Mouse (Mus musculus): ENCODE results near the gene Banp. TPM values are rescaled to one million over a fixed set of nuclear protein-coding genes. Genes with fewer than 3 reads are reported as not detected.
A peak's percentile ranks its signal among the peaks of the same experiment; 100 is the strongest.

Gene Banp
- total and polyA plus RNA-seq, 2 experiments from 2014 or later: 22.8 to 59.7 TPM

DNA sequence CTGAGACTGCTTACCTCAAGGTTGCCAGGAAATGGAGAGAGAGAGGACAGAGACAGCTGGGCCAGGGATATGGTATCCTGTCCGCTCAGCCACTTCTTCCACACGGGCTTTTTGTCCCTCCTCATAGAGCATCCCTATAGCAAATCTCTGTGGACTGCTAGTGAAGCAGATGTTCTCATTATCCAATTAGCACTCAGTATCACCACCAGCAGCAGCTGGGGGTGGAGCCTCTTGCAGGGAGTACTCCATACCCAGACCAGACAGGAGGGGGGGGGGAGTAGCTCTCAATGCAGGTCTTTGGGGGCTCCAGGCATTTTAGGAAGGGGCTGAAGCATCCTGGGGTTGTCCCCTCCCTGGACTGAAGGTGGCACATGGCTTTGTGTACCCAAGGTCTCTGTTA is 100.4 kb downstream of the Banp start:
- WGBS: 44% methylated on average over 2 of the region's 2 CpGs
- H3K4me2 ChIP-seq (ENCODE audit: low read depth, low read length): no peak overlapping the region
- H3K36me3 ChIP-seq (ENCODE audit: insufficient read depth, low read length): no peaks in the 10 kb centered on the region
- no peaks in the 10 kb centered on the region for H3K9me3 ChIP-seq (ENCODE audit: low read length)
- H3K4me1 ChIP-seq (ENCODE audit: insufficient read depth, low read length): no peaks in the 10 kb centered on the region
- H3K27me3 ChIP-seq (ENCODE audit: insufficient read depth, low read length): no peaks in the 10 kb centered on the region
- DNase-seq (ENCODE audit: low spot score) (no peak), ATAC-seq (peak; percentile 43; the same call in 1 of the 2 replicates)
- no peak overlapping the region for H3K9ac ChIP-seq (replicated peaks; ENCODE audit: low read length)
- no peak overlapping the region for H3K27ac ChIP-seq
- TF ChIP-seq CTCF (IDR thresholded peaks at IDR 0.05; ENCODE audit: low read depth): no peak
- no peak overlapping the region for H3K4me3 ChIP-seq (ENCODE audit: low read length)

DNA sequence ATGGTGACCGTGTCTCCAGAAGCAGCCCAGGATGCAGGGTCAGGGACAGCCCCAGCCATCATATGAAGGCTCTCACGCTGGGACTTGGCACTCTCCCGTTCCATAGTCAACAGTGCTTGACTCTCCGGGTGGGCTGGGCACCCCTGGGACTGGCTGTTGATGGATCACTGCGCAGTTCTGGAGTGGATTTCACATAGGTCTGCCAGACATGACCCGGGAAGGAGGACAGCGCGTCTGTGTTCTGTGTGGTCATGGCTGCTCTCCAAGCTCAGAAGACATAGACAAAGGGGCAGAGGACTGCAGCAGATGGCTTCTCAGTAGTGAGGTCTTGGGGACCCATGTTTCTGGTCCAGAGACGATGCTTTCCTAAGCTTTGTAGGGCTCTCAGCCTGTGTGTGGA is 101.1 kb downstream of the Banp start:
- Histone ChIP-seq H3K27ac (no peak overlapping the region), H3K4me3 (ENCODE audit: low read length) (no peak overlapping the region), H3K4me2 (ENCODE audit: low read depth, low read length) (no peak overlapping the region), H3K9me3 (ENCODE audit: low read length) (no peaks in the 10 kb centered on the region), H3K27me3 (ENCODE audit: insufficient read depth, low read length) (no peaks in the 10 kb centered on the region), H3K36me3 (ENCODE audit: insufficient read depth, low read length) (no peaks in the 10 kb centered on the region), H3K9ac (replicated peaks; ENCODE audit: low read length) (no peak overlapping the region), H3K4me1 (ENCODE audit: insufficient read depth, low read length) (no peaks in the 10 kb centered on the region)
- no peak for DNase-seq (ENCODE audit: low spot score)
- no peak for ATAC-seq
- TF ChIP-seq CTCF (IDR thresholded peaks at IDR 0.05; ENCODE audit: low read depth): no peak
- WGBS: 76% methylated on average over 9 of the region's 9 CpGs

DNA sequence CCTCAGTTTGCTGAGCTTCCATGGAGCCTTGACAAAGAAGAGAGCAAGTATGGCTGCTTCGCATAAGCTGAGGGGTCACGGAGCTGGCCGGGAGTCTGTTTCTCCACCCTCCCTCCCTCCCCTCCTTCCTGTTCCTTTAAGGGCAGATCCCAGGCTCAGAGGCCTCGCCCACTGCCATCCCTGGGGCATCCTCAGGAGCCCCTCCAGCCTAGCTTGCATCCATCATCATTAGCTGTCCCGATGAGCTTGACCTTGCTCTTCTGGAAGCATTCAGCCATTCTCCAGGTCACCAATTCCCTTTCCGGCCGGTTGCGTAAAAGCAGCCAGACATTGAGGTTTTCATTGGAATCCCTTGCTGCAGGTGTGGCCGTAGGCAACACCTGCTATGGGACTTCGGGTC is 105.8 kb downstream of the Banp start:
- ATAC-seq (no peak), DNase-seq (ENCODE audit: low spot score) (no peak)
- TF ChIP-seq CTCF (IDR thresholded peaks at IDR 0.05; ENCODE audit: low read depth): no peak
- 55% methylated on average over 10 of the region's 10 CpGs for WGBS
- H3K4me1 ChIP-seq (ENCODE audit: insufficient read depth, low read length): no peaks in the 10 kb centered on the region
- H3K36me3 ChIP-seq (ENCODE audit: insufficient read depth, low read length): no peaks in the 10 kb centered on the region
- H3K4me3 ChIP-seq (ENCODE audit: low read length): no peak overlapping the region
- H3K9ac ChIP-seq (replicated peaks; ENCODE audit: low read length): no peak overlapping the region
- no peak overlapping the region for H3K27ac ChIP-seq
- H3K9me3 ChIP-seq (ENCODE audit: low read length): no peaks in the 10 kb centered on the region
- H3K27me3 ChIP-seq (ENCODE audit: insufficient read depth, low read length): no peaks in the 10 kb centered on the region
- H3K4me2 ChIP-seq (ENCODE audit: low read depth, low read length): no peak overlapping the region

DNA sequence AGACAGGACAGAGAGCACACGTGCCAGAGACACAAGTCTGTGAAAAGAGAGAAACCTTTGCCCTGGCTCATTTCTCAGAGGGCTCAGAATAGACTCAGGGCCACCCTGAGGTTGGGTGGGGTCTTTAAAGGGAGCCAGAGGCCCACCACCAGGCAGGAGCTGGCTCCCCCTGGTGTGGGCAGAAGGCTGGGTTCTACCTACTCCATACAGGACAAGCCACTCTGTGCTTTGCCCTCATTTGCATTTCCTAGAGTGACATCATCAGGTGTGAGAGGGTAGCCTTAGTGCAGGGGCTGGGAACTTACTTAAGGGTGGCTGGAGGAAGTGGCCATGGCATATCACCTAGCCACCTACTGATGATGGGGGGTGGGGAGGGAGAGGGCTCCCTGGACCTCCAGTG is 106.6 kb downstream of the Banp start:
- Histone ChIP-seq H3K4me2 (ENCODE audit: low read depth, low read length) (no peak overlapping the region), H3K36me3 (ENCODE audit: insufficient read depth, low read length) (no peaks in the 10 kb centered on the region), H3K9me3 (ENCODE audit: low read length) (no peaks in the 10 kb centered on the region), H3K9ac (replicated peaks; ENCODE audit: low read length) (no peak overlapping the region), H3K4me1 (ENCODE audit: insufficient read depth, low read length) (no peaks in the 10 kb centered on the region), H3K27me3 (ENCODE audit: insufficient read depth, low read length) (no peaks in the 10 kb centered on the region), H3K4me3 (ENCODE audit: low read length) (no peak overlapping the region), H3K27ac (no peak overlapping the region)
- TF ChIP-seq CTCF (IDR thresholded peaks at IDR 0.05; ENCODE audit: low read depth): no peak
- ATAC-seq: peak; percentile 24; the same call in 1 of the 2 replicates
- 29% methylated on average over 1 of the region's 1 CpGs for WGBS
- DNase-seq (ENCODE audit: low spot score): no peak

DNA sequence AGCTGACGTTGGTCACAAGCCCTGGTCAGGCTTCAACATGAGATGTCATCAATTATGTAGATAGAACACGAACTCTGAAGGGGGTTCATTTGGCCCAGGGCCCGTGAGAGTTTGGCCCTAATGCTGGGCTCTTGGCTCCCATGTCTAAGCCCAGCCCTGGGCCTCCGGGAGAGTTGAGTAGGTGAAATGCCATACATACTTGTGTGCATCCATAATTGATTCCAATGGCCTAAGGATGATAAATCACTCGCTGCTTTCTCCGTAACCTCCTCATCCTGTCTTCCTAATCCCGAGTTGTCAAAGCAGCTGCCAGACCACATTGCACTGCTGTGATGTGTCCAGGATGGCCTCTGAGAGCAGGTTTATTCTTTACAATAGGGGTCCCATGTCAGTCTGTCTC is 107.3 kb downstream of the Banp start:
- no peaks in the 10 kb centered on the region for H3K27me3 ChIP-seq (ENCODE audit: insufficient read depth, low read length)
- no peaks in the 10 kb centered on the region for H3K4me1 ChIP-seq (ENCODE audit: insufficient read depth, low read length)
- H3K4me2 ChIP-seq (ENCODE audit: low read depth, low read length): no peak overlapping the region
- no peak overlapping the region for H3K9ac ChIP-seq (replicated peaks; ENCODE audit: low read length)
- DNase-seq (ENCODE audit: low spot score): no peak
- H3K4me3 ChIP-seq (ENCODE audit: low read length): no peak overlapping the region
- H3K27ac ChIP-seq: no peak overlapping the region
- TF ChIP-seq CTCF (IDR thresholded peaks at IDR 0.05; ENCODE audit: low read depth): no peak
- ATAC-seq: no peak
- H3K36me3 ChIP-seq (ENCODE audit: insufficient read depth, low read length): no peaks in the 10 kb centered on the region
- WGBS: 67% methylated on average over 7 of the region's 7 CpGs
- H3K9me3 ChIP-seq (ENCODE audit: low read length): no peaks in the 10 kb centered on the region

DNA sequence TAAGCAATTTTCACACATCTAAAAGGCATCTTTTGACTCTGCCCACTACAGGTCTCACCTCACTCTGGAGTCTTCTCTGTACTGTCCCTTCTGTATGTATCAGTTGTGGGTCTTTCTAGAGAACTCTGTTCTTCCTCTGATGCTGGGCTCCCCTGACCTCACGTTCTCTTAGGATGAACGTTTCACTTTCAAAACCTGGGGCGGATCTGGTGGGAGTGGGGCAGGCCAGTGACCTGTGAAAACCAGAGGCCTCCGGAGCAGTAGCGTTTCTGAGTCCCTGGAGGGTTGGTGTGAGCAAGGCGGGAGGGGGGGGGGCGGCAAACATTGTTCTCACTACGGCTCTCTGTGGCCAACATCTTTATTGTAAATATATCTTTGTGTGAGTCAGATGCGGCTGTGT is 109.0 kb downstream of the Banp start:
- no peak overlapping the region for H3K4me3 ChIP-seq (ENCODE audit: low read length)
- 50% methylated on average over 9 of the region's 9 CpGs for WGBS
- H3K27ac ChIP-seq: no peak overlapping the region
- no peaks in the 10 kb centered on the region for H3K36me3 ChIP-seq (ENCODE audit: insufficient read depth, low read length)
- H3K4me1 ChIP-seq (ENCODE audit: insufficient read depth, low read length): no peaks in the 10 kb centered on the region
- TF ChIP-seq CTCF (IDR thresholded peaks at IDR 0.05; ENCODE audit: low read depth): no peak
- H3K9ac ChIP-seq (replicated peaks; ENCODE audit: low read length): no peak overlapping the region
- no peak for ATAC-seq
- no peak overlapping the region for H3K4me2 ChIP-seq (ENCODE audit: low read depth, low read length)
- H3K9me3 ChIP-seq (ENCODE audit: low read length): no peaks in the 10 kb centered on the region
- H3K27me3 ChIP-seq (ENCODE audit: insufficient read depth, low read length): no peaks in the 10 kb centered on the region
- no peak for DNase-seq (ENCODE audit: low spot score)

DNA sequence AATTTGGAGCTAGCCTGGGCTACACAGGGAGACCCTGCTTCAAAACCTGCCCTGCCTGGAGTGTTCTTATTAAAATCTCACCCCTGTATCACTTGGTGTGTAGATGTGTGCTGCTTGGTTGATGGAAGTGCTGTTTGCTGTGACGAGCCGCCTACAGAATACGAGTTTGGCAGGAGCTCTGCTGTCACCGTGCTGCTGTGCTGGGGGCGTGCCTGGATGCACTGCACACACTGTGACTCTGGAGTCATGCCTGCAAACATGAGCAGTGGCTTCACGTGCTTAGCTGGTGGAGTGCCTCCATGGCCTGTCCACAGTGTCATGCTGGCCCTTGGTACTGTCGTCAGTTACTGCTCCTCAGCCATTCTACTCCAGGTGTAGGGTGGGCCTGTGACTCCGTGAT is 109.4 kb downstream of the Banp start:
- 62% methylated on average over 8 of the region's 8 CpGs for WGBS
- Histone ChIP-seq H3K27me3 (ENCODE audit: insufficient read depth, low read length) (no peaks in the 10 kb centered on the region), H3K4me1 (ENCODE audit: insufficient read depth, low read length) (no peaks in the 10 kb centered on the region), H3K9ac (replicated peaks; ENCODE audit: low read length) (no peak overlapping the region), H3K27ac (no peak overlapping the region), H3K4me3 (ENCODE audit: low read length) (no peak overlapping the region), H3K9me3 (ENCODE audit: low read length) (no peaks in the 10 kb centered on the region), H3K4me2 (ENCODE audit: low read depth, low read length) (no peak overlapping the region), H3K36me3 (ENCODE audit: insufficient read depth, low read length) (no peaks in the 10 kb centered on the region)
- DNase-seq (ENCODE audit: low spot score) (no peak), ATAC-seq (no peak)
- no peak for TF ChIP-seq CTCF (IDR thresholded peaks at IDR 0.05; ENCODE audit: low read depth)
